Mouse (Mus musculus) G1E-ER4 (cell line): ENCODE data around the gene Prl3d2. TPM values are rescaled to one million over a fixed set of nuclear protein-coding genes. Genes with fewer than 3 reads are reported as not detected.
"Not testable (repeated sequence)": the region's sequence is repeated elsewhere in the genome, so short reads cannot be mapped to it uniquely, and the experiment has no call there.

ENCODE experiments used
- GATA1 ChIP-seq: IDR thresholded peaks from one replicate; pipeline ENCODE4 v1.8.0; 2012; ENCODE audit warnings: low read length, inconsistent platforms
- polyA plus RNA-seq: library from polyadenylated mRNA; stranded (reverse); fragments of >175 nt; gene quantifications from 2 replicates; pipeline ENCODE4 v1.2.3, GENCODE M21; 2012

Prl3d2 gene
- not detected in 2 replicates for polyA plus RNA-seq

GRCm38 (mm10) chr13:27121398-27121797, at the start of gene Prl3d2:
Gene Prl3d2, plus strand, starts transcription at chr13:27121698.
- not testable (repeated sequence) for TF ChIP-seq GATA1

- TF ChIP-seq GATA1, result not testable (repeated sequence)
These were observed 27.6 kb upstream of the Prl3d2 start, which contains the start of gene Prl3d1 for GRCm38 (mm10) chr13:27093890-27094289. Gene Prl3d1, plus strand, starts transcription at chr13:27094190.

GRCm38 (mm10) chr13:27148264-27148663, 26.8 kb downstream of the Prl3d2 start:
- no peak for TF ChIP-seq GATA1

GRCm38 (mm10) chr13:27156490-27156889, 35.0 kb downstream of the Prl3d2 start, which contains the start of gene Prl3d3:
Gene Prl3d3, plus strand, starts transcription at chr13:27156790.
- not testable (repeated sequence) for TF ChIP-seq GATA1

Other genes starting within 250 kb of the Prl3d2 start
- not detected in 2 replicates for gene Prl, start 64.1 kb upstream of the Prl3d2 start, polyA plus RNA-seq
- not detected in 2 replicates for gene Prl3d1, start 27.5 kb upstream of the Prl3d2 start, polyA plus RNA-seq
- gene Prl3d3, start 35.1 kb downstream of the Prl3d2 start, polyA plus RNA-seq, result not detected in 2 replicates
- gene Prl3c1, start 75.0 kb downstream of the Prl3d2 start, polyA plus RNA-seq, result not detected in 2 replicates
- not detected in 2 replicates for gene Prl3b1, start 120.1 kb downstream of the Prl3d2 start, polyA plus RNA-seq
- gene Prl3a1, start 137.7 kb downstream of the Prl3d2 start, polyA plus RNA-seq, result not detected in 2 replicates
- not detected in 2 replicates for gene Prl6a1, start 190.9 kb downstream of the Prl3d2 start, polyA plus RNA-seq
- gene Prl8a2, start 224.0 kb downstream of the Prl3d2 start, polyA plus RNA-seq, result not detected in 2 replicates